ENCODE assay signal across 7 mouse cellular contexts in genomic region chr7:16804409-16805028, GRCm38 (mm10). TPM values are rescaled to one million over a fixed set of nuclear protein-coding genes. Genes with fewer than 3 reads are reported as not detected.
DNase-seq lines count a peak whose midpoint lies in the region; ATAC-seq and TF ChIP-seq lines count a peak whose summit lies in the region.

No protein-coding gene starts in this region.

- TF ChIP-seq EP300 in lung, postnatal 0 days (IDR thresholded peaks at IDR 0.05) = no peak

- H3K4me1 ChIP-seq in lung, postnatal 0 days (ENCODE audit: insufficient read depth, low read depth, low read length) = no peaks in the 10 kb centered on the region

- no peak overlapping the region for H3K4me2 ChIP-seq in lung, postnatal 0 days (replicated peaks; ENCODE audit: low read depth, low read length)

- no peak overlapping the region for H3K4me3 ChIP-seq in lung, postnatal 0 days (ENCODE audit: low read depth, low read length)

- no peaks in the 10 kb centered on the region for H3K27me3 ChIP-seq in lung, postnatal 0 days (replicated peaks; ENCODE audit: insufficient read depth, low read length)

- no peaks in the 10 kb centered on the region for H3K36me3 ChIP-seq in lung, postnatal 0 days (ENCODE audit: insufficient read depth, low read length)

- H3K9me3 ChIP-seq in lung, postnatal 0 days (ENCODE audit: low read length) = no peaks in the 10 kb centered on the region

- WGBS in lung, postnatal 0 days = 30% methylated on average over 8 of the region's 8 CpGs

- no peak overlapping the region for H3K27ac ChIP-seq in lung, postnatal 0 days (ENCODE audit: low read length)

- peak; percentile 40; the same call in 1 of the 2 replicates for ATAC-seq in lung, postnatal 0 days
- peak; percentile 41; the same call in 1 of the 2 replicates for ATAC-seq in neutrophil, adult 5-6 weeks (ENCODE audit: extremely low read depth, insufficient number of reproducible peaks, low FRiP score, poor library complexity, severe bottlenecking)

- no peak overlapping the region for H3K9ac ChIP-seq in lung, postnatal 0 days (replicated peaks; ENCODE audit: low read depth)

- peak; percentile 84 for TF ChIP-seq CTCF in lung, postnatal 0 days (IDR thresholded peaks at IDR 0.05)
- peak; percentile 54; the same call in 1 of the 2 replicates for TF ChIP-seq CTCF in brain, embryonic 14.5 days (IDR thresholded peaks at IDR 0.05; ENCODE audit: borderline replicate concordance, extremely low read depth, insufficient read depth, insufficient read length)

- no peak for TF ChIP-seq POLR2A in brain, embryonic 14.5 days (IDR thresholded peaks at IDR 0.05; ENCODE audit: borderline replicate concordance, extremely low read depth, insufficient read depth, insufficient read length, poor library complexity, severe bottlenecking)

- peak; percentile 63 for DNase-seq in lung, postnatal 0 days (ENCODE audit: low spot score)
- DNase-seq in lung, adult 18-20 months = no peak
- DNase-seq in brain, embryonic 14.5 days (ENCODE audit: low read depth) = peak; percentile 55
- DNase-seq in induced T-regulatory cell, adult 2 months (ENCODE audit: low read depth) = peak; percentile 79
- no peak for DNase-seq in adrenal gland, postnatal 36 days
- no peak for DNase-seq in layer of hippocampus, postnatal 36 days

RNA-seq across cellular contexts. Expression of gene Strn4, which starts 11.2 kb away (rescaled TPM):
- 57.7 and 60.7 TPM in 2 replicates for polyA plus RNA-seq in lung, postnatal 0 days (2015; fragmentation: Nextera tagmentation; extraction: Ambion mirVana)
- 306 and 379 TPM in 2 replicates for polyA plus RNA-seq in brain, embryonic 14.5 days (2012; rRNA removed)
- 105 and 107 TPM in 2 replicates for total RNA-seq in neutrophil, adult 5-6 weeks (2017)
- total RNA-seq in adrenal gland, postnatal 36 days (2021) = 10 to 100 TPM; 66.5 to 67.5 TPM
- total RNA-seq in layer of hippocampus, postnatal 36 days (2021) = 100 to 1,000 TPM; 288 to 292 TPM

RNA-seq across cellular contexts. Expression of gene Fkrp, which starts 12.0 kb away (rescaled TPM):
- 22.3 and 23.5 TPM in 2 replicates for polyA plus RNA-seq in lung, postnatal 0 days (2015; fragmentation: Nextera tagmentation; extraction: Ambion mirVana)
- polyA plus RNA-seq in brain, embryonic 14.5 days (2012; rRNA removed) = 35.1 and 47.7 TPM in 2 replicates
- 14.2 and 14.3 TPM in 2 replicates for total RNA-seq in neutrophil, adult 5-6 weeks (2017)
- 10 to 100 TPM; 24.8 to 26.8 TPM for total RNA-seq in adrenal gland, postnatal 36 days (2021)
- total RNA-seq in layer of hippocampus, postnatal 36 days (2021) = 10 to 100 TPM; 41.8 to 44.7 TPM

RNA-seq across cellular contexts. Expression of gene Slc1a5, which starts 23.4 kb away (rescaled TPM):
- 176 and 178 TPM in 2 replicates for polyA plus RNA-seq in lung, postnatal 0 days (2015; fragmentation: Nextera tagmentation; extraction: Ambion mirVana)
- 18.7 and 32.3 TPM in 2 replicates for polyA plus RNA-seq in brain, embryonic 14.5 days (2012; rRNA removed)
- 119 and 128 TPM in 2 replicates for total RNA-seq in neutrophil, adult 5-6 weeks (2017)
- total RNA-seq in adrenal gland, postnatal 36 days (2021) = 100 to 1,000 TPM; 118 to 152 TPM
- total RNA-seq in layer of hippocampus, postnatal 36 days (2021) = 1 to 10 TPM; 2.1 to 2.7 TPM

RNA-seq across cellular contexts. Expression of gene Prkd2, which starts 38.2 kb away (rescaled TPM):
- polyA plus RNA-seq in lung, postnatal 0 days (2015; fragmentation: Nextera tagmentation; extraction: Ambion mirVana) = 26.1 and 29.0 TPM in 2 replicates
- 13.9 and 14.0 TPM in 2 replicates for polyA plus RNA-seq in brain, embryonic 14.5 days (2012; rRNA removed)
- total RNA-seq in neutrophil, adult 5-6 weeks (2017) = 108 and 122 TPM in 2 replicates
- total RNA-seq in adrenal gland, postnatal 36 days (2021) = 10 to 100 TPM; 16.9 to 17.2 TPM
- total RNA-seq in layer of hippocampus, postnatal 36 days (2021) = 1 to 10 TPM; 5.8 to 8.2 TPM

Comparison
In these comparisons a context has a peak if more than half of its experiments do, and no peak if none do; other contexts are left out.
1. DNase-seq: peak in lung, postnatal 0 days (single experiment), brain, embryonic 14.5 days (single experiment) and induced T-regulatory cell, adult 2 months (single experiment); none in lung, adult 18-20 months (0 of 2), adrenal gland, postnatal 36 days (0 of 2) and layer of hippocampus, postnatal 36 days (0 of 2).
2. RNA of gene Slc1a5, which starts 23.4 kb away (total RNA-seq): 118 to 152 TPM in adrenal gland, postnatal 36 days and 119 to 128 TPM in neutrophil, adult 5-6 weeks; 2.1 to 2.7 TPM in layer of hippocampus, postnatal 36 days; every median in the first group is over 10 times any median in the second.